Mouse (Mus musculus) testis, postnatal 14 days (tissue): Measurements from ENCODE around the gene Socs5.

Experiments used
- DNase-seq: peaks from one replicate; pipeline ENCODE4 v3.0.0; 2021; ENCODE audit warnings: low spot score

Gene Socs5

GRCm38 (mm10) chr17:87108507-87109292 lies 1.2 kb downstream of the Socs5 start:
- DNase-seq: no peak

- DNase-seq: no peak
These were observed 2.0 kb downstream of the Socs5 start for GRCm38 (mm10) chr17:87109504-87109903.

GRCm38 (mm10) chr17:87112852-87113592 lies 5.5 kb downstream of the Socs5 start:
- DNase-seq: no peak

- no peak for DNase-seq
These were observed 8.1 kb downstream of the Socs5 start for GRCm38 (mm10) chr17:87115615-87116014.

- DNase-seq: no peak
These were observed 11.6 kb downstream of the Socs5 start for GRCm38 (mm10) chr17:87118966-87119526.

- DNase-seq: no peak
These were observed 17.9 kb downstream of the Socs5 start for GRCm38 (mm10) chr17:87125344-87125743.

- peak; percentile 22 for DNase-seq
These were observed 24.8 kb downstream of the Socs5 start for GRCm38 (mm10) chr17:87132258-87132657.

- DNase-seq: peak; percentile 36
These were observed 26.3 kb downstream of the Socs5 start for GRCm38 (mm10) chr17:87133823-87134222.

GRCm38 (mm10) chr17:87134631-87135030 lies 27.2 kb downstream of the Socs5 start:
- DNase-seq: peak; percentile 19

- DNase-seq: no peak
These were observed 28.3 kb downstream of the Socs5 start for GRCm38 (mm10) chr17:87135741-87136140.

GRCm38 (mm10) chr17:87141188-87141935 lies 33.9 kb downstream of the Socs5 start:
- DNase-seq: no peak

GRCm38 (mm10) chr17:87142271-87142670 lies 34.8 kb downstream of the Socs5 start:
- DNase-seq: peak; percentile 68

GRCm38 (mm10) chr17:87143186-87143585 lies 35.7 kb downstream of the Socs5 start:
- no peak for DNase-seq

- DNase-seq: no peak
These were observed 39.0 kb downstream of the Socs5 start for GRCm38 (mm10) chr17:87146415-87147021.

- no peak for DNase-seq
These were observed 42.3 kb downstream of the Socs5 start for GRCm38 (mm10) chr17:87149762-87150161.

GRCm38 (mm10) chr17:87152984-87153383 lies 45.5 kb downstream of the Socs5 start:
- no peak for DNase-seq

- DNase-seq: no peak
These were observed 48.2 kb downstream of the Socs5 start for GRCm38 (mm10) chr17:87155664-87156063.

GRCm38 (mm10) chr17:87157739-87158138 lies 50.3 kb downstream of the Socs5 start:
- DNase-seq: peak; percentile 35

- DNase-seq: no peak
These were observed 51.1 kb downstream of the Socs5 start for GRCm38 (mm10) chr17:87158597-87158996.

- no peak for DNase-seq
These were observed 52.8 kb downstream of the Socs5 start for GRCm38 (mm10) chr17:87160270-87160669.

GRCm38 (mm10) chr17:87164312-87164922 lies 56.9 kb downstream of the Socs5 start:
- no peak for DNase-seq
